Mouse (Mus musculus): ENCODE data around the gene Zfp57. TPM values are rescaled to one million over a fixed set of nuclear protein-coding genes. Genes with fewer than 3 reads are reported as not detected.
A peak's percentile ranks its signal among the peaks of the same experiment; 100 is the strongest.

Gene Zfp57
- total and polyA plus RNA-seq, 2 experiments from 2014 or later: 140 to 171 TPM

GRCm38 (mm10) chr17:37002364-37003330, 1.7 kb downstream of the Zfp57 start:
- peak; percentile 93 for DNase-seq (ENCODE audit: low spot score)
- Histone ChIP-seq H3K36me3 (ENCODE audit: insufficient read depth, low read length) (peaks cover 11% of the 10 kb centered on the region), H3K4me2 (ENCODE audit: low read depth, low read length, poor library complexity, severe bottlenecking) (peak overlapping the region; percentile 71), H3K27ac (ENCODE audit: low read depth, low read length) (peak overlapping the region; percentile 99), H3K9ac (replicated peaks; ENCODE audit: low read length, poor library complexity, severe bottlenecking) (peak overlapping the region; percentile 95), H3K4me1 (ENCODE audit: insufficient read depth, low read length) (no peaks in the 10 kb centered on the region), H3K27me3 (ENCODE audit: insufficient read depth, low read length) (no peaks in the 10 kb centered on the region), H3K9me3 (ENCODE audit: low read length) (no peaks in the 10 kb centered on the region), H3K4me3 (ENCODE audit: low read depth, low read length) (peak overlapping the region; percentile 74)
- under 1% methylated on average over 49 of the region's 49 CpGs for WGBS
- no peak for TF ChIP-seq CTCF (IDR thresholded peaks at IDR 0.05)
- peak; percentile 86 for ATAC-seq (ENCODE audit: low FRiP score)

- Histone ChIP-seq H3K36me3 (ENCODE audit: insufficient read depth, low read length) (peaks cover 18% of the 10 kb centered on the region), H3K4me1 (ENCODE audit: insufficient read depth, low read length) (no peaks in the 10 kb centered on the region), H3K27me3 (ENCODE audit: insufficient read depth, low read length) (no peaks in the 10 kb centered on the region), H3K4me2 (ENCODE audit: low read depth, low read length, poor library complexity, severe bottlenecking) (peak overlapping the region; percentile 71), H3K9ac (replicated peaks; ENCODE audit: low read length, poor library complexity, severe bottlenecking) (peak overlapping the region; percentile 95), H3K4me3 (ENCODE audit: low read depth, low read length) (peak overlapping the region; percentile 74), H3K27ac (ENCODE audit: low read depth, low read length) (peak overlapping the region; percentile 99), H3K9me3 (ENCODE audit: low read length) (no peaks in the 10 kb centered on the region)
- no peak for TF ChIP-seq CTCF (IDR thresholded peaks at IDR 0.05)
- WGBS: 20% methylated on average over 4 of the region's 4 CpGs
- peak; percentile 25 for DNase-seq (ENCODE audit: low spot score)
- ATAC-seq (ENCODE audit: low FRiP score): peak; percentile 33
Observed at GRCm38 (mm10) chr17:37003366-37003765, 2.4 kb downstream of the Zfp57 start.

GRCm38 (mm10) chr17:37008161-37008560, 7.2 kb downstream of the Zfp57 start:
- Histone ChIP-seq H3K4me1 (ENCODE audit: insufficient read depth, low read length) (no peaks in the 10 kb centered on the region), H3K4me3 (ENCODE audit: low read depth, low read length) (no peak overlapping the region), H3K27ac (ENCODE audit: low read depth, low read length) (no peak overlapping the region), H3K27me3 (ENCODE audit: insufficient read depth, low read length) (no peaks in the 10 kb centered on the region), H3K9me3 (ENCODE audit: low read length) (no peaks in the 10 kb centered on the region), H3K36me3 (ENCODE audit: insufficient read depth, low read length) (peaks cover 37% of the 10 kb centered on the region), H3K9ac (replicated peaks; ENCODE audit: low read length, poor library complexity, severe bottlenecking) (no peak overlapping the region), H3K4me2 (ENCODE audit: low read depth, low read length, poor library complexity, severe bottlenecking) (no peak overlapping the region)
- ATAC-seq (ENCODE audit: low FRiP score): no peak
- 90% methylated on average over 6 of the region's 6 CpGs for WGBS
- no peak for TF ChIP-seq CTCF (IDR thresholded peaks at IDR 0.05)
- no peak for DNase-seq (ENCODE audit: low spot score)

GRCm38 (mm10) chr17:37009460-37010042, 8.6 kb downstream of the Zfp57 start:
- Histone ChIP-seq H3K4me1 (ENCODE audit: insufficient read depth, low read length) (no peaks in the 10 kb centered on the region), H3K9me3 (ENCODE audit: low read length) (no peaks in the 10 kb centered on the region), H3K27me3 (ENCODE audit: insufficient read depth, low read length) (no peaks in the 10 kb centered on the region), H3K4me3 (ENCODE audit: low read depth, low read length) (no peak overlapping the region), H3K27ac (ENCODE audit: low read depth, low read length) (no peak overlapping the region), H3K4me2 (ENCODE audit: low read depth, low read length, poor library complexity, severe bottlenecking) (no peak overlapping the region), H3K36me3 (ENCODE audit: insufficient read depth, low read length) (peaks cover 37% of the 10 kb centered on the region), H3K9ac (replicated peaks; ENCODE audit: low read length, poor library complexity, severe bottlenecking) (no peak overlapping the region)
- ATAC-seq (ENCODE audit: low FRiP score) (no peak), DNase-seq (ENCODE audit: low spot score) (no peak)
- TF ChIP-seq CTCF (IDR thresholded peaks at IDR 0.05): no peak
- WGBS: 94% methylated on average over 17 of the region's 17 CpGs

GRCm38 (mm10) chr17:37011719-37012118, 10.8 kb downstream of the Zfp57 start:
- H3K4me2 ChIP-seq (ENCODE audit: low read depth, low read length, poor library complexity, severe bottlenecking): no peak overlapping the region
- H3K9ac ChIP-seq (replicated peaks; ENCODE audit: low read length, poor library complexity, severe bottlenecking): no peak overlapping the region
- no peak for TF ChIP-seq CTCF (IDR thresholded peaks at IDR 0.05)
- no peak overlapping the region for H3K27ac ChIP-seq (ENCODE audit: low read depth, low read length)
- H3K4me3 ChIP-seq (ENCODE audit: low read depth, low read length): no peak overlapping the region
- ATAC-seq (ENCODE audit: low FRiP score) (no peak), DNase-seq (ENCODE audit: low spot score) (no peak)
- H3K36me3 ChIP-seq (ENCODE audit: insufficient read depth, low read length): peaks cover 35% of the 10 kb centered on the region
- no peaks in the 10 kb centered on the region for H3K9me3 ChIP-seq (ENCODE audit: low read length)
- WGBS: 70% methylated on average over 3 of the region's 3 CpGs
- H3K4me1 ChIP-seq (ENCODE audit: insufficient read depth, low read length): no peaks in the 10 kb centered on the region
- H3K27me3 ChIP-seq (ENCODE audit: insufficient read depth, low read length): no peaks in the 10 kb centered on the region

GRCm38 (mm10) chr17:37012141-37012540, 11.2 kb downstream of the Zfp57 start:
- H3K9me3 ChIP-seq (ENCODE audit: low read length): no peaks in the 10 kb centered on the region
- H3K4me3 ChIP-seq (ENCODE audit: low read depth, low read length): no peak overlapping the region
- DNase-seq (ENCODE audit: low spot score) (no peak), ATAC-seq (ENCODE audit: low FRiP score) (0 out of 2 replicates have a peak, but pooled peaks have one; percentile 20)
- no peaks in the 10 kb centered on the region for H3K27me3 ChIP-seq (ENCODE audit: insufficient read depth, low read length)
- 77% methylated on average over 5 of the region's 5 CpGs for WGBS
- peaks cover 31% of the 10 kb centered on the region for H3K36me3 ChIP-seq (ENCODE audit: insufficient read depth, low read length)
- TF ChIP-seq CTCF (IDR thresholded peaks at IDR 0.05): no peak
- H3K27ac ChIP-seq (ENCODE audit: low read depth, low read length): no peak overlapping the region
- H3K9ac ChIP-seq (replicated peaks; ENCODE audit: low read length, poor library complexity, severe bottlenecking): no peak overlapping the region
- H3K4me2 ChIP-seq (ENCODE audit: low read depth, low read length, poor library complexity, severe bottlenecking): no peak overlapping the region
- H3K4me1 ChIP-seq (ENCODE audit: insufficient read depth, low read length): no peaks in the 10 kb centered on the region

All from midbrain, postnatal 0 days (tissue).